Mouse (Mus musculus) forebrain, embryonic 11.5 days (tissue): ENCODE results near the gene Btd. TPM values are rescaled to one million over a fixed set of nuclear protein-coding genes. Genes with fewer than 3 reads are reported as not detected.

Experiments
- ATAC-seq: fragments of 200-750 bp; cut with Nextera tagmentation; replicated peaks from 2 replicates; pipeline ENCODE4 v1.8.0; 2017; ENCODE audit warnings: moderate TSS enrichment; ENCODE audit not compliant: low FRiP score
- DNase-seq: peaks from one replicate; pipeline ENCODE4 v3.0.0-alpha.2; 2017; ENCODE audit warnings: low spot score
- H3K27ac ChIP-seq: fragments of 300-500 bp; sonication (generic); 2 replicates; pipeline ENCODE4 v1.5.1; 2014; ENCODE audit warnings: low read depth, low read length
- H3K27me3 ChIP-seq: fragments of 300-500 bp; sonication (generic); 2 replicates; pipeline ENCODE4 v1.6.1; 2014; ENCODE audit warnings: mild to moderate bottlenecking, low read length, mixed read lengths; ENCODE audit not compliant: control insufficient read depth, insufficient read depth
- H3K36me3 ChIP-seq: fragments of 300-500 bp; sonication (generic); 2 replicates; pipeline ENCODE4 v1.6.1; 2014; ENCODE audit warnings: mild to moderate bottlenecking, low read length, moderate library complexity, mixed read lengths; ENCODE audit not compliant: control insufficient read depth, insufficient read depth
- H3K4me1 ChIP-seq: fragments of 300-500 bp; sonication (generic); replicated peaks from 2 replicates; pipeline ENCODE4 v1.6.1; 2014; ENCODE audit warnings: low read length, mixed read lengths; ENCODE audit not compliant: control insufficient read depth, insufficient read depth
- H3K4me2 ChIP-seq: fragments of 300-500 bp; sonication (generic); 2 replicates; pipeline ENCODE4 v1.6.1; 2014; ENCODE audit warnings: low read depth, mild to moderate bottlenecking, low read length, moderate library complexity, mixed read lengths; ENCODE audit not compliant: severe bottlenecking
- H3K4me3 ChIP-seq: fragments of 300-500 bp; sonication (generic); 2 replicates; pipeline ENCODE4 v1.5.1; 2014; ENCODE audit warnings: low read depth, low read length
- H3K9ac ChIP-seq: fragments of 300-500 bp; sonication (generic); 2 replicates; pipeline ENCODE4 v1.6.1; 2014; ENCODE audit warnings: low read length
- H3K9me3 ChIP-seq: fragments of 300-500 bp; sonication (generic); 2 replicates; pipeline ENCODE4 v1.6.1; 2016; ENCODE audit warnings: low read length, mixed read lengths; ENCODE audit not compliant: control insufficient read depth
- WGBS: fragments of 180-500 bp; shearing (Covaris S2); extraction: QIAGEN DNeasy Blood & Tissue Kit; methylation state at CpG from one replicate; pipeline ENCODE4 v1.1.7; 2014; 5-methylcytosine and 5-hydroxymethylcytosine counted together
- polyA plus RNA-seq: library from polyadenylated mRNA; unstranded; fragments of >200 nt; fragmentation: Nextera tagmentation; extraction: Ambion mirVana; gene quantifications from 2 replicates; pipeline ENCODE4 v1.2.1, GENCODE M21; 2014

The Btd gene
- polyA plus RNA-seq, 1 experiment from 2014 or later: 13.4 TPM

DNA sequence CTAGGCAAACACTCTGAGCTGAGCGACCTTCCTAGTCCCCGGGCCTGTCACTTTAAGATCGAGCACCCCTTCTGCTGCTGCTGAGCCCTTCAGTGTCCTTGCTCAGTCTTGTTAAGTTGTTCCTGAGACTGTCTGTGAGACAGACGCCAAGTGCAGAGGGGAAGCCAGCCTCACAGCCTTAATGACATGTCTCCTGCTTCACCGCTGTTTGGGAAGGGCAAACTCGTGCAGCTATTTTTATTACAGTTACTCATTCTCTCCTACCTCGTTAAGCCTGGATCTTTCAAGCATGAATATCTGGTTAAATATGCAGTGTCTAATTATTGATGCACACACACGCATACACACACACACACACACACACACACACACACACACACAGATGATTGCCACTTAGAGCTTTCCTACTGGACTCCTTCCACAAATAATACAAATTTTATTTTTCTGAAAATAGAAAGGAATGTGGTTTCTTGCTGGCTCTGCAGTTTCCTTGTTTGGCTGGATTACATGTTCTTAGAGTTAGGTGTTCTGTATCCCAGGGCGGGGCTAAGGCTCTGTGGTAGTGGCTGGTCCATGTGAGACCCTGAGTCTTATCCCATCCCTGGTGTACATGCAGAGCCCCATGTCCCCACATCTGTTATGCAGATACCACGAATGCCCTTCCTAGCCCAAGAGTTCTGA lies 18.8 kb downstream of the Btd start:
- no peak for ATAC-seq
- Histone ChIP-seq H3K4me3 (no peak overlapping the region), H3K36me3 (no peaks in the 10 kb centered on the region), H3K9me3 (no peaks in the 10 kb centered on the region), H3K27me3 (no peaks in the 10 kb centered on the region), H3K9ac (no peak overlapping the region), H3K4me2 (no peak overlapping the region), H3K27ac (peak overlapping the region; percentile 32; the same call in 1 of the 2 replicates), H3K4me1 (peaks cover 15% of the 10 kb centered on the region)
- no peak for DNase-seq
- whole genome bisulfite sequencing: 65% methylated on average over 10 of the region's 10 CpGs

DNA sequence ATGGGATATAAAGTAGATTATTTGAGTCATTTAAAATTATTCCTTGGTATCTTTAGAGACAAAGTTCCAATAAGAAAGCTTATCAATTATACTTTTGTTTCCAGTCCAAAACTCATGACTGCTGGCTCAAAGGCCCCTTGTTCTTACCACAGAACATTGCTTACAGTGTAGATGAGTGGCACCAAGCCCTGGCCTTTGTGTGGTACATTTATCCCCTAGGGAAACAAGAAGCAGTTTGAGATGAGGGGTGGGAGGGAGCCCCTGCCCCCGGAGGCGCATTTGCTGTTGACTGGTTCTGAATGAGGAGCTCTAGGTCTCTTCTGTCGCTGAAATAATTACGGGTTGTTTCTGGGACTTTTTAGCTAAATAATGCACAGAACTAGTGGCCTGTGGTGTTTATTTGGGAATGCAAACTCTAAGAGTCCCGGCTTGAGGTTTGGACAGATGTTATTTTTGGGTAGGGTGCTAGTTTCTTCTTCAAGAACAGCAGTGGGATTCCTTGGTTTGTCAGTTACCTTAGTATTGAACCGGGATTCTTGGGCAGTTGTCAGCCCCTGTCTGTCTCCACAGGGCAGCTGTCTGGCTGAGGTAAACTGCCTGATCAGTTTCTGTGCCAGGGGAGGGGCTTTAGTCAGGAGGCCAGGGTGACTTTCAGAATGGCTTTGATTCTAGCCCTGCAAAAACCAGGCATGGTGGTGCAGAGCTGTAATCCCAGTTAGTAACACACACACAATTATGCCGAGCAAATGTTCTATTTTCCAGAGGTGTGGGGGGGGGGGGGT lies 19.7 kb downstream of the Btd start:
- no peak for DNase-seq
- peaks cover 15% of the 10 kb centered on the region for H3K4me1 ChIP-seq
- H3K9me3 ChIP-seq: no peaks in the 10 kb centered on the region
- H3K9ac ChIP-seq: no peak overlapping the region
- no peaks in the 10 kb centered on the region for H3K36me3 ChIP-seq
- H3K4me2 ChIP-seq: no peak overlapping the region
- H3K27ac ChIP-seq: peak overlapping the region; percentile 41
- no peaks in the 10 kb centered on the region for H3K27me3 ChIP-seq
- 76% methylated on average over 7 of the region's 7 CpGs for WGBS
- no peak for ATAC-seq
- no peak overlapping the region for H3K4me3 ChIP-seq

DNA sequence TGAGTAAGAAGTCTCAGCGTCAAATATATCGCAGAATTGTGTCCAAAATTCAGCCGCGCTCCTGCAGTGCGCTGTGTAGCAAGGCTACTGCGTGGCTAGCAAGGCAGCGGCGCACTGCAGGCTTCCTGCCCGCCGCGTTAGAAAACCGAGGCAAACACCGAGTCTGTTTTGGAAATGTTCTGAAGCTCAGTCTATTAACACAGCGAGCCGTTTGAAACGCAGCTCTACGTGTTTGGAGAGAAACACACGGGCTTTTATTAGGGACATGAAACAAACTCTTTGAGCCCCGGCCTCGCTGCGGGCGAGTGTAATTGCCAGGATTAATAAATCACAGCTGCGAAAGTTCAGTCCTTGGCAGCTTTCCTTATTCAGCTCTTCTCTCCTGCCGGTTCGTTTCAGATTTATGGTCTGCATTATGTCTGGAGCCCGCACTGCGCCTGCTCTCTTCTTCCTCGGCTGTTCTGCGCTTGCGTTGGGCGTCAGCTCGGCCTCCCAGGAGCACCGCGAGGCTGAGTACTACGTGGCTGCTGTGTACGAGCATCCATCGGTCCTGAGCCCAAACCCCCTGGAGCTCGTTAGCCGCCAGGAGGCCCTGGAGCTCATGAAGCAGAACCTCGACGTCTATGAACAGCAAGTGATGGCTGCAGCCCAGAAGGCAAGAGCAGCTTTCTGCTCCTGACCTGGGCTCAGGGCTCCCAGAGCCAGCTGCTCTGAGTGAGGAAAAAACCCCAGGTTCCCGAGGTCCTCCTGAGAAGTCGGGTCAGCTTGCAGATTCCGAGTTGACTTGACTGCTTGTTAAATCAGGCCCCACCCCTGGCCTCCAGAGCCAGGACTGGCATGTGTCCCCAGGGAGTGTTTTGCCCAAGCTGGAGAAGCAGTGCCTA lies 21.1 kb downstream of the Btd start:
- no peaks in the 10 kb centered on the region for H3K27me3 ChIP-seq
- peaks cover 15% of the 10 kb centered on the region for H3K4me1 ChIP-seq
- H3K36me3 ChIP-seq: no peaks in the 10 kb centered on the region; the same call in 1 of the 2 replicates
- H3K4me3 ChIP-seq: peak overlapping the region; percentile 30
- no peaks in the 10 kb centered on the region for H3K9me3 ChIP-seq
- peak overlapping the region; percentile 49 for H3K4me2 ChIP-seq
- H3K9ac ChIP-seq: peak overlapping the region; percentile 66
- peak overlapping the region; percentile 86 for H3K27ac ChIP-seq
- DNase-seq (peak; percentile 86), ATAC-seq (peak; percentile 77)
- WGBS: 8% methylated on average over 44 of the region's 44 CpGs

DNA sequence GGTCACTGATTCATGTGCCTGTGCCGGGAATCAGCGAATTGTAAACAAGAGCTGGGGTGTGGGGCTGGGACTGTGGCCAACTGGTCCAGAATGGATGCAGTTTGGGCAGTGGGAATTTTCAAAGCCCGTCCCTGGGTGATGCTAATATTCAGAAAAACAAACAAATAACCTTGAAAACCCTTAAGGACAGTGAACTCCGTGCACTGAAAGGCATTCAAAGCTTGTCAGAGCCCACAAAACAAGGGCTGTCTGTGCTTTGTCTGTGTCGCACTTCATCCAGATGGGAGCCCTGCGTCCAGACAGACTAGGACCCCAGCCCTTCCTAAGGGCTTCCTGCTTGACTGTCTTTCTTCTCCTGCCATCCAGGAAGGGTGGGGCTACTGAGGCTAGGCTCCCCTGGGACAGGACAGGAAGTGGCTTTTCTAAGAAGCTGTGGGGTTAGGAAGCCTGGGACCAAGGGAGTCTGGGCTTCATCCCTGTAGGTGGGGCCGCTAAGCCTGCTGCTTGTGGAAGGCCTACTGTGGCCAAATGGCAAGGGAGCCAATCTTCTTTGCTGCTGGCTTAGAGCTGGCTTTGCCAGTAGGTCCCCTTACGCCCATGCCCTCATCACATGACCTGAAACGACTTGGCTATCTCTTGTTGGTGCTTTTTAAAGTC lies 21.9 kb downstream of the Btd start:
- H3K4me1 ChIP-seq: peaks cover 15% of the 10 kb centered on the region
- H3K9ac ChIP-seq: peak overlapping the region; percentile 66
- WGBS: 40% methylated on average over 9 of the region's 9 CpGs
- peak overlapping the region; percentile 86 for H3K27ac ChIP-seq
- H3K27me3 ChIP-seq: no peaks in the 10 kb centered on the region
- ATAC-seq (peak; percentile 47; the same call in 1 of the 2 replicates), DNase-seq (no peak)
- no peaks in the 10 kb centered on the region; the same call in 1 of the 2 replicates for H3K36me3 ChIP-seq
- peak overlapping the region; percentile 30; the same call in 1 of the 2 replicates for H3K4me3 ChIP-seq
- H3K4me2 ChIP-seq: peak overlapping the region; percentile 49
- H3K9me3 ChIP-seq: no peaks in the 10 kb centered on the region

DNA sequence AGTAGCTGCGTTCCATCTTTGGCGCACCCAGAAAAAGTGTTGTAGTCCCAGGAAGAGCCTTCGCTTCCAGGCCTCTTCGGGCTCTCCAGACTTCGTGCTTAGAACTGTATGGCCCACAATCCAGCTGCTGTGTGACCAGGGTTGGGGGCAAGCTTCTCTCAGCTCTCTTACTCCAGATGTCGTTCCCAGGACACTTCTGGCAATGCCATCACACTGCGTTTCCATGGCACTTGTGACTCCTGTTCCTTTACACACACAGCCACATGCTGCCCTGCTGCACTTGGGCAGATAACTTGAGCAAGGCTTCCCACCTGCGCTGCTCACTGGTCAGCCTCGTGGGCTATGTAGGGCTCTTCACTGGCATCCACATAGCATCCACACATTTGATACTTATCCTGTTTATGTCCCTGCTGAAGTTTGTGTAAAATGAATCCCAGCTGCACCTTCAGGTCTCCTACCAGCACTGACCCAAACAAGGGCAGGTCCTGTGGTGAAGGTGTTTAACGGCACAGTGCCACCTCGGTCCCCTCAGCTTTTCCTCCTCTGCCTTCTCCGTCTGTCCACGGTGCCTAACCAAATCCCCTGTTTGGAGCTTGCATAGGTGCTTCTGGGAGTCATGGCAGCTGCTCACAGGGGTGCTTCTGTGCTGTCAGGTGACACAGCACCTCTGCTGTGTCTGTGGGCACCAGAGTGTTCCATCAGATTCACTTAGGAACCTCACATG lies 22.7 kb downstream of the Btd start:
- WGBS: 95% methylated on average over 13 of the region's 13 CpGs
- H3K4me3 ChIP-seq: no peak overlapping the region
- ATAC-seq: no peak
- H3K27me3 ChIP-seq: no peaks in the 10 kb centered on the region
- no peak for DNase-seq
- peaks cover 15% of the 10 kb centered on the region for H3K4me1 ChIP-seq
- no peaks in the 10 kb centered on the region; the same call in 1 of the 2 replicates for H3K36me3 ChIP-seq
- H3K27ac ChIP-seq: peak overlapping the region; percentile 86; the same call in 1 of the 2 replicates
- H3K9me3 ChIP-seq: no peaks in the 10 kb centered on the region
- H3K4me2 ChIP-seq: no peak overlapping the region
- no peak overlapping the region for H3K9ac ChIP-seq

DNA sequence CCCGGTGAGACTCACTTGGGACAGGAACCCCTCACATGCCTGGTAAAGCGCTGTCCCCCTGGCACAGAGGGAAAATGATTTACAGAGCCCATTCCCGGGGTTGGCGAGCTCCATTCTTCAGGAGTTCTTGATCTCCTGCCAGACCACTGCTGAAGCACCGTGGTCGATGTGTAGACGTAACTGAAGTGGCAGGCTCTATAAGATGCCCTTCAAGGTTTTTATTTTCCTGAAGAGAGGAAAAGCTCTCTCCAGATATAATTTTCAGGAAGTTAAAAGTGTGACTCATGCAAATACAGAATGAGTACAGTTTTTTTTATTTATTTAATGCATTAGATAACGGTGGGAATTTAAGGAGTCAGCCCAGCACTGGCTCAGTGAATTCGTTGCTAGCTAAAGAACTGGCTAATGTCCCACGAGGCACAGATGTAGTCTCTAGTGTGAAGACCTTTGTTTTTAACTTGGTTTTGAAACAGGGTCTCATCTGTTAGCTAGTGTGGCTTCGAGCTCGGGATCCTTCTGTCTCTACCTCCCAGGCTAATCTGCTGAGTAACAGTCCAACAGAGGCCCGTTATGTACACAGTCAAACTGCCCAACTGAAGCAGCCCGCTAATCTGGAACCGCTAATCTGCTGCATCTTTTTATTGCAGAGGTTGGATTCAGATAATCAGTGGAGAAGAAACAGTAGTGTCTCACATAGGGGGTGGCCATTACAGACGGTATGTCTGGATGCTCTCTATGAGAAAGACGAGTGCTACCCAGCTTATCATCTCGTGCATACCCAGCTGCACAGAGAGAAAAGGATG lies 23.5 kb downstream of the Btd start:
- ATAC-seq (no peak), DNase-seq (no peak)
- WGBS: 85% methylated on average over 18 of the region's 18 CpGs
- peaks cover 18% of the 10 kb centered on the region for H3K4me1 ChIP-seq
- no peaks in the 10 kb centered on the region for H3K27me3 ChIP-seq
- no peak overlapping the region for H3K4me2 ChIP-seq
- no peaks in the 10 kb centered on the region for H3K9me3 ChIP-seq
- H3K36me3 ChIP-seq: no peaks in the 10 kb centered on the region; the same call in 1 of the 2 replicates
- H3K9ac ChIP-seq: no peak overlapping the region; the same call in 1 of the 2 replicates
- H3K27ac ChIP-seq: 0 out of 2 replicates have a peak overlapping the region, but pooled peaks have one; percentile 12
- no peak overlapping the region for H3K4me3 ChIP-seq

DNA sequence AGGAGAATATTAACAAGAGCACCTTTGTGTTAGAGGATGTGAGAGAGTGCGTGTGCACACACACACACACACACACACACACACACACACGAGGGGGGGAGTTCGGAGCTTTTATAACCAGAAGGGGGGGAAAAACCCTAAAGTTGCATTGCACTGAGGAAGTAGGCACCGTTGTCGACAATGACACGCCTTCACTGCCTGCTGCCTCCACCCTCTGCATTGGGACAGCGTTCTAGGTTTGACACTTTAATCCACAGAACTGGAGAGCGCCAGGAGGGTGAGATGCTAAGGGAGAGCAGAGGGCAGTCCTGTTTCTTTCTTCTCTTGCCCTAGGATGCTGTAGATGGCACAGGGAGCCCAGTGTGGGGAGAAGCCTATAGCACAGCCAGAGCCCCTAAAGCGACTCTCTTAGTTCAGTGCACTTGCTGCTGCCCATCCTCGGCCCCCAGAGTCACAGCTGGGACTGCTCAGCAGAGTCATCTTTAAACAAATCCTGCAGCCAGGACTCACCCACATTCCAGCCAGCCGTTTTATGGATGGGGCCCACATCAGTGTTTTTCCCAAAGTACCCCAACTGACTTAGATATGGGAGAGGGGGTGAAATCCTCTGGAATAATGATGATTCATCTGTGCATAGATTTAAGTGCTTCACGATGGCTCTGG lies 24.2 kb downstream of the Btd start:
- Histone ChIP-seq H3K27me3 (no peaks in the 10 kb centered on the region), H3K4me1 (peaks cover 22% of the 10 kb centered on the region), H3K27ac (no peak overlapping the region), H3K9me3 (no peaks in the 10 kb centered on the region), H3K36me3 (no peaks in the 10 kb centered on the region; the same call in 1 of the 2 replicates), H3K9ac (no peak overlapping the region), H3K4me3 (no peak overlapping the region), H3K4me2 (no peak overlapping the region)
- 79% methylated on average over 12 of the region's 12 CpGs for WGBS
- DNase-seq (no peak), ATAC-seq (no peak)
